Mouse (Mus musculus) cerebellum, postnatal 36 days (tissue): Measurements from ENCODE around the gene Mpc1.

Experiments used
- DNase-seq, 2 experiments: peaks; one replicate each; pipeline ENCODE4 v3.0.0; 2021 to 2022; ENCODE audit warnings: mixed read lengths in 2 of 2

The Mpc1 gene

GRCm38 (mm10) chr17:8339666-8340374 is 57.1 kb downstream of the Mpc1 start:
- DNase-seq = peak; percentile 12 to 15

- DNase-seq = peak; percentile 46 to 50
Observed at GRCm38 (mm10) chr17:8340407-8341359, 58.0 kb downstream of the Mpc1 start.

- peak in 1 of 2 experiments; percentile 32 for DNase-seq
Observed at GRCm38 (mm10) chr17:8341360-8341963, 58.8 kb downstream of the Mpc1 start.

- DNase-seq = no peak
Observed at GRCm38 (mm10) chr17:8342706-8343105, 60.0 kb downstream of the Mpc1 start.

GRCm38 (mm10) chr17:8343416-8343815 is 60.7 kb downstream of the Mpc1 start:
- no peak for DNase-seq
